ENCODE assay signal across 8 mouse cellular contexts in the genomic region with DNA sequence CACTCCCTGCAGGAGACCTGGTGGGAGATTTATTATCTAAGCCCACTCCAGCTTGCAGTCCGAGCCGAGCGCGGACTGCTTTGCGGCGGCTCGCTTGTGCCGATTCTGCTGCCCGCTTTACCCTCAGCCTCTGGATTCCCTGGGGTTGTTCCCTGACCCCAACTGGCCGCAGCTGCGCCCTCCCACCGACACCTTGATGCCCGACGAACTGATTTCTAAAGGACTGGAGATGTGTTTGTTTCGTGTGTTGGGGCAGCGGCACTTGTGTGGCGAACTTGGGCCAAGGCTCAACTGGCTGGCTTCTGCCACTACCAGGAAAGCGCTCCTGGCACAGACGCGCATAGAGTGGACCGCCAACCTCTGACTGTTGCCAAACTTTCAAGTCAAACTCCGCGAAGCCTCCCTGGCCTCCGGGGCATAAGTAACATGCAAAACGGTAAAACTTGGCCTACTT. TPM values are rescaled to one million over a fixed set of nuclear protein-coding genes. Genes with fewer than 3 reads are reported as not detected.
A peak's percentile ranks its signal among the peaks of the same experiment; 100 is the strongest.
DNase-seq lines count a peak whose midpoint lies in the region; ATAC-seq lines count a peak whose summit lies in the region.

No protein-coding gene starts in this region.

- H3K4me3 ChIP-seq in heart, embryonic 13.5 days, result peak overlapping the region; percentile 51
- peak overlapping the region; percentile 48 for H3K4me3 ChIP-seq in limb, embryonic 11.5 days (ENCODE audit: low read depth, low read length)
- H3K4me3 ChIP-seq in stomach, embryonic 14.5 days (ENCODE audit: low read depth, low read length), result peak overlapping the region; percentile 43

- ATAC-seq in heart, embryonic 13.5 days (ENCODE audit: extremely low read depth, insufficient number of reproducible peaks, low FRiP score, low TSS enrichment), result no peak
- ATAC-seq in limb, embryonic 11.5 days (ENCODE audit: insufficient number of reproducible peaks, low FRiP score, low TSS enrichment, low read depth), result no peak
- no peak for ATAC-seq in stomach, embryonic 14.5 days (ENCODE audit: insufficient number of reproducible peaks, insufficient read depth, low FRiP score, low read depth)

- H3K4me1 ChIP-seq in heart, embryonic 13.5 days, result peaks cover 37% of the 10 kb centered on the region
- no peaks in the 10 kb centered on the region for H3K4me1 ChIP-seq in limb, embryonic 11.5 days (ENCODE audit: control insufficient read depth, insufficient read depth, low read length)
- H3K4me1 ChIP-seq in stomach, embryonic 14.5 days (ENCODE audit: control insufficient read depth, insufficient read depth, low read length), result no peaks in the 10 kb centered on the region

- under 1% methylated on average over 25 of the region's 25 CpGs for WGBS in heart, embryonic 13.5 days
- under 1% methylated on average over 25 of the region's 25 CpGs for WGBS in limb, embryonic 11.5 days
- 1% methylated on average over 25 of the region's 25 CpGs for WGBS in stomach, embryonic 14.5 days

- H3K27ac ChIP-seq in heart, embryonic 13.5 days (replicated peaks), result no peak overlapping the region
- peak overlapping the region; percentile 77 for H3K27ac ChIP-seq in limb, embryonic 11.5 days (replicated peaks; ENCODE audit: low read depth, low read length)
- H3K27ac ChIP-seq in stomach, embryonic 14.5 days (ENCODE audit: low read length), result peak overlapping the region; percentile 77

- no peaks in the 10 kb centered on the region for H3K9me3 ChIP-seq in heart, embryonic 13.5 days
- H3K9me3 ChIP-seq in limb, embryonic 11.5 days (ENCODE audit: control insufficient read depth, low read length), result no peaks in the 10 kb centered on the region
- no peaks in the 10 kb centered on the region for H3K9me3 ChIP-seq in stomach, embryonic 14.5 days (ENCODE audit: control insufficient read depth, low read depth, low read length)

- H3K36me3 ChIP-seq in heart, embryonic 13.5 days, result no peaks in the 10 kb centered on the region
- no peaks in the 10 kb centered on the region for H3K36me3 ChIP-seq in limb, embryonic 11.5 days (ENCODE audit: control insufficient read depth, insufficient read depth, low read length)
- no peaks in the 10 kb centered on the region for H3K36me3 ChIP-seq in stomach, embryonic 14.5 days (ENCODE audit: control insufficient read depth, insufficient read depth, low read length)

- peaks cover 84% of the 10 kb centered on the region for H3K27me3 ChIP-seq in heart, embryonic 13.5 days (replicated peaks)
- H3K27me3 ChIP-seq in limb, embryonic 11.5 days (ENCODE audit: control insufficient read depth, insufficient read depth, low read length), result no peaks in the 10 kb centered on the region
- H3K27me3 ChIP-seq in stomach, embryonic 14.5 days (ENCODE audit: control insufficient read depth, insufficient read depth, low read length), result peaks cover 9% of the 10 kb centered on the region; the same call in 1 of the 2 replicates

- peak; percentile 7 for DNase-seq in adrenal gland, adult 2 months
- no peak for DNase-seq in adrenal gland, adult 18-20 months (ENCODE audit: low spot score in 2 of 2)
- DNase-seq in adrenal gland, postnatal 36 days, result peak; percentile 1 to 8
- peak; percentile 75 for DNase-seq in limb, embryonic 11.5 days (ENCODE audit: low spot score)
- no peak for DNase-seq in spleen, postnatal 10 days (ENCODE audit: low spot score in 2 of 2)
- DNase-seq in gastrocnemius, postnatal 36 days, result no peak

- H3K4me2 ChIP-seq in heart, embryonic 13.5 days, result peak overlapping the region; percentile 71
- peak overlapping the region; percentile 86 for H3K4me2 ChIP-seq in limb, embryonic 11.5 days (ENCODE audit: low read depth, severe bottlenecking)
- peak overlapping the region; percentile 54 for H3K4me2 ChIP-seq in stomach, embryonic 14.5 days (replicated peaks; ENCODE audit: low read depth, low read length)

- peak overlapping the region; percentile 17 for H3K9ac ChIP-seq in heart, embryonic 13.5 days
- H3K9ac ChIP-seq in limb, embryonic 11.5 days (ENCODE audit: low read length), result peak overlapping the region; percentile 75
- peak overlapping the region; percentile 61 for H3K9ac ChIP-seq in stomach, embryonic 14.5 days (replicated peaks; ENCODE audit: low read depth, low read length)

- intact Hi-C loops in gastrocnemius, postnatal 36 days (cut with DNase I), result no loop called here

RNA-seq across cellular contexts. Expression of gene Hpse2, which starts 3.1 kb away (rescaled TPM):
- not detected for total RNA-seq in adrenal gland, adult 2 months (2021)
- polyA plus RNA-seq in adrenal gland, adult 2 months (2012; rRNA removed), result not detected in 2 replicates
- not detected for total RNA-seq in adrenal gland, adult 18-20 months (2021)
- total RNA-seq in adrenal gland, postnatal 36 days (2021), result not detected
- polyA plus RNA-seq in heart, embryonic 13.5 days (2015; fragmentation: Nextera tagmentation; extraction: Ambion mirVana), result 0.39 and 0.52 TPM in 2 replicates
- 4.6 and 5.8 TPM in 2 replicates for polyA plus RNA-seq in limb, embryonic 11.5 days (2014; fragmentation: Nextera tagmentation; extraction: Ambion mirVana)
- 11.4 and 16.1 TPM in 2 replicates for polyA plus RNA-seq in stomach, embryonic 14.5 days (2014; fragmentation: Nextera tagmentation; extraction: Ambion mirVana)
- not detected for total RNA-seq in gastrocnemius, postnatal 36 days (2021)

RNA-seq across cellular contexts. Expression of gene Cnnm1, which starts 55.2 kb away (rescaled TPM):
- total RNA-seq in adrenal gland, adult 2 months (2021), result under 1 TPM; 0.29 to 0.48 TPM
- polyA plus RNA-seq in adrenal gland, adult 2 months (2012; rRNA removed), result 0.09 and 0.16 TPM in 2 replicates
- total RNA-seq in adrenal gland, adult 18-20 months (2021), result under 1 TPM; 0.29 to 0.33 TPM
- under 1 TPM; 0.10 to 0.16 TPM for total RNA-seq in adrenal gland, postnatal 36 days (2021)
- 0.08 and 0.11 TPM in 2 replicates for polyA plus RNA-seq in heart, embryonic 13.5 days (2015; fragmentation: Nextera tagmentation; extraction: Ambion mirVana)
- polyA plus RNA-seq in limb, embryonic 11.5 days (2014; fragmentation: Nextera tagmentation; extraction: Ambion mirVana), result 0.17 and 0.48 TPM in 2 replicates
- polyA plus RNA-seq in stomach, embryonic 14.5 days (2014; fragmentation: Nextera tagmentation; extraction: Ambion mirVana), result 0.32 and 0.77 TPM in 2 replicates
- total RNA-seq in gastrocnemius, postnatal 36 days (2021), result not detected

Comparison
In these comparisons a context has a peak if more than half of its experiments do, and no peak if none do; other contexts are left out.
1. DNase-seq: peak in adrenal gland, adult 2 months (single experiment), adrenal gland, postnatal 36 days (2 of 2) and limb, embryonic 11.5 days (single experiment); none in adrenal gland, adult 18-20 months (0 of 2), spleen, postnatal 10 days (0 of 2) and gastrocnemius, postnatal 36 days (0 of 2).
2. H3K9ac ChIP-seq: peak in every context shown above with its lines; median percentile 75 in limb, embryonic 11.5 days; 61 in stomach, embryonic 14.5 days; 17 in heart, embryonic 13.5 days.
3. Peak in every context shown above with its lines, with median percentiles within 50 percentile points of each other: H3K4me2 ChIP-seq and H3K4me3 ChIP-seq.